Mouse (Mus musculus): ENCODE measurements at regions not wholly inside any gene's neighbourhood (a gene's known extent, or its start where the extent isn't known, plus 50 kb on each side); places are given as distances from the start of the nearest gene placed in this dataset.

DNA sequence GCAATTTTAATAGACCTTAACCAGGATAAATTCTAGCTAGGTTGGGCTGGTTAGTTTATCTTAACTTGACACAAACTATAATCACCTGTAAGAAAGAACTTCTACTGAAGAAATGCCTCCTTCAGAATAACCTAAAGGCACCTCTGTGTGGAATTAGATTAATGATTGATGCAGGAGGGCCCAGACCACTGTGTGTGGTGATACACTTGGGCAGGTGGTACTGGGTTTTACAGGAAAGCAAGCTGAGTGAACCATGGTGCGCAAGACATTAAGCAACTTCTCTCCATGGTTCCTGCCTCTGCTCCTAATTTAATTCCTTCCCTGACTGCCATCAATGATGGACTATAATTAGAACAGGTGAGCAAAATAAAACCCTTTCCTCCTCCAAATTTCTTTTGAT, 77.9 kb upstream of the Mdga2 start:
- no peak for TF ChIP-seq CTCF (IDR thresholded peaks at IDR 0.05; ENCODE audit: low read depth)
- TF ChIP-seq EP300 (IDR thresholded peaks at IDR 0.05; ENCODE audit: low read depth) = no peak

All from heart, postnatal 0 days (tissue).